Mouse (Mus musculus): ENCODE results near the gene Dffb.

Gene Dffb

GRCm38 (mm10) chr4:153974431-153975291, at the start of gene Dffb, which contains the start of gene Cep104:
Gene Dffb, minus strand, starts transcription at chr4:153975126.
Gene Cep104, plus strand, starts transcription at chr4:153975194.
- DNase-seq (ENCODE audit: low spot score in 2 of 2), result peak; percentile 92 to 93

- no peak for DNase-seq (ENCODE audit: low spot score in 2 of 2)
Observed at GRCm38 (mm10) chr4:154023754-154024601, 49.1 kb upstream of the Dffb start.

- no peak for DNase-seq (ENCODE audit: low spot score in 2 of 2)
Observed at GRCm38 (mm10) chr4:154022844-154023243, 47.9 kb upstream of the Dffb start.

GRCm38 (mm10) chr4:154022407-154022806, 47.5 kb upstream of the Dffb start:
- DNase-seq (ENCODE audit: low spot score in 2 of 2), result peak; percentile 26 to 63

- no peak for DNase-seq (ENCODE audit: low spot score in 2 of 2)
Observed at GRCm38 (mm10) chr4:154021432-154021831, 46.5 kb upstream of the Dffb start.

- DNase-seq (ENCODE audit: low spot score in 2 of 2), result no peak
Observed at GRCm38 (mm10) chr4:154019571-154019970, 44.6 kb upstream of the Dffb start.

GRCm38 (mm10) chr4:154015476-154015875, 40.5 kb upstream of the Dffb start:
- no peak for DNase-seq (ENCODE audit: low spot score in 2 of 2)

- DNase-seq (ENCODE audit: low spot score in 2 of 2), result no peak
Observed at GRCm38 (mm10) chr4:154012132-154012882, 37.4 kb upstream of the Dffb start.

- peak; percentile 75 to 81 for DNase-seq (ENCODE audit: low spot score in 2 of 2)
Observed at GRCm38 (mm10) chr4:154011646-154012089, 36.7 kb upstream of the Dffb start, which contains the start of gene Lrrc47. Gene Lrrc47, plus strand, starts transcription at chr4:154011731.

- no peak for DNase-seq (ENCODE audit: low spot score in 2 of 2)
Observed at GRCm38 (mm10) chr4:154010907-154011645, 36.1 kb upstream of the Dffb start.

- DNase-seq (ENCODE audit: low spot score in 2 of 2), result no peak
Observed at GRCm38 (mm10) chr4:154007759-154008158, 32.8 kb upstream of the Dffb start.

GRCm38 (mm10) chr4:154006264-154006663, 31.3 kb upstream of the Dffb start:
- no peak for DNase-seq (ENCODE audit: low spot score in 2 of 2)

GRCm38 (mm10) chr4:154005488-154005887, 30.6 kb upstream of the Dffb start:
- no peak for DNase-seq (ENCODE audit: low spot score in 2 of 2)

GRCm38 (mm10) chr4:153993505-153993904, 18.6 kb upstream of the Dffb start:
- no peak for DNase-seq (ENCODE audit: low spot score in 2 of 2)

- DNase-seq (ENCODE audit: low spot score in 2 of 2), result no peak
Observed at GRCm38 (mm10) chr4:153992715-153993114, 17.8 kb upstream of the Dffb start.

GRCm38 (mm10) chr4:153980470-153980869, 5.5 kb upstream of the Dffb start:
- DNase-seq (ENCODE audit: low spot score in 2 of 2), result no peak

- no peak for DNase-seq (ENCODE audit: low spot score in 2 of 2)
Observed at GRCm38 (mm10) chr4:153979243-153979642, 4.3 kb upstream of the Dffb start.

GRCm38 (mm10) chr4:153975768-153976167, 842 bp upstream of the Dffb start:
- DNase-seq (ENCODE audit: low spot score in 2 of 2), result no peak

GRCm38 (mm10) chr4:153975292-153975662, 351 bp upstream of the Dffb start:
- no peak for DNase-seq (ENCODE audit: low spot score in 2 of 2)

GRCm38 (mm10) chr4:153968063-153968462, 6.9 kb downstream of the Dffb start:
- DNase-seq (ENCODE audit: low spot score in 2 of 2), result no peak

- no peak for DNase-seq (ENCODE audit: low spot score in 2 of 2)
Observed at GRCm38 (mm10) chr4:153967556-153967955, 7.4 kb downstream of the Dffb start.

All from heart, adult 9 months (tissue).